Mouse (Mus musculus): ENCODE data around the gene Eif1ad.
A peak's percentile ranks its signal among the peaks of the same experiment; 100 is the strongest.
"Not testable (repeated sequence)": the region's sequence is repeated elsewhere in the genome, so short reads cannot be mapped to it uniquely, and the experiment has no call there.

Gene Eif1ad

GRCm38 (mm10) chr19:5374748-5375147 lies 8.2 kb downstream of the Eif1ad start:
- no peak for DNase-seq (ENCODE audit: low read depth, low spot score)

GRCm38 (mm10) chr19:5377446-5377845 lies 10.9 kb downstream of the Eif1ad start:
- DNase-seq (ENCODE audit: low read depth, low spot score): no peak

- DNase-seq (ENCODE audit: low read depth, low spot score): no peak
These were observed 16.8 kb downstream of the Eif1ad start for GRCm38 (mm10) chr19:5383326-5383725.

GRCm38 (mm10) chr19:5384715-5385114 lies 18.2 kb downstream of the Eif1ad start:
- DNase-seq (ENCODE audit: low read depth, low spot score): no peak

GRCm38 (mm10) chr19:5388011-5388441 lies 21.5 kb downstream of the Eif1ad start:
- DNase-seq (ENCODE audit: low read depth, low spot score): no peak

GRCm38 (mm10) chr19:5388588-5389242 lies 22.2 kb downstream of the Eif1ad start, which contains the start of gene Sart1:
Gene Sart1, minus strand, starts transcription at chr19:5388703.
- peak; percentile 94 for DNase-seq (ENCODE audit: low read depth, low spot score)

GRCm38 (mm10) chr19:5389647-5390046 lies 23.1 kb downstream of the Eif1ad start:
- DNase-seq (ENCODE audit: low read depth, low spot score): no peak

- DNase-seq (ENCODE audit: low read depth, low spot score): no peak
These were observed 23.9 kb downstream of the Eif1ad start for GRCm38 (mm10) chr19:5390416-5390815.

- no peak for DNase-seq (ENCODE audit: low read depth, low spot score)
These were observed 26.4 kb downstream of the Eif1ad start for GRCm38 (mm10) chr19:5392892-5393291.

- DNase-seq (ENCODE audit: low read depth, low spot score): no peak
These were observed 27.6 kb downstream of the Eif1ad start for GRCm38 (mm10) chr19:5394168-5394567.

GRCm38 (mm10) chr19:5395371-5395770 lies 28.8 kb downstream of the Eif1ad start:
- no peak for DNase-seq (ENCODE audit: low read depth, low spot score)

GRCm38 (mm10) chr19:5401073-5401472 lies 34.5 kb downstream of the Eif1ad start:
- not testable (repeated sequence) for DNase-seq (ENCODE audit: low read depth, low spot score)

GRCm38 (mm10) chr19:5402293-5402692 lies 35.8 kb downstream of the Eif1ad start, which contains the start of gene Tsga10ip:
Gene Tsga10ip, minus strand, starts transcription at chr19:5402526.
- DNase-seq (ENCODE audit: low read depth, low spot score): no peak

- no peak for DNase-seq (ENCODE audit: low read depth, low spot score)
These were observed 39.4 kb downstream of the Eif1ad start for GRCm38 (mm10) chr19:5405924-5406323.

GRCm38 (mm10) chr19:5406531-5407126 lies 40.1 kb downstream of the Eif1ad start:
- peak; percentile 33 for DNase-seq (ENCODE audit: low read depth, low spot score)

GRCm38 (mm10) chr19:5407133-5407532 lies 40.6 kb downstream of the Eif1ad start:
- peak; percentile 58 for DNase-seq (ENCODE audit: low read depth, low spot score)

- no peak for DNase-seq (ENCODE audit: low read depth, low spot score)
These were observed 41.8 kb downstream of the Eif1ad start for GRCm38 (mm10) chr19:5408057-5409001.

GRCm38 (mm10) chr19:5409068-5409467 lies 42.5 kb downstream of the Eif1ad start:
- DNase-seq (ENCODE audit: low read depth, low spot score): no peak

GRCm38 (mm10) chr19:5410641-5411040 lies 44.1 kb downstream of the Eif1ad start:
- no peak for DNase-seq (ENCODE audit: low read depth, low spot score)

- DNase-seq (ENCODE audit: low read depth, low spot score): no peak
These were observed 45.4 kb downstream of the Eif1ad start for GRCm38 (mm10) chr19:5411961-5412360.

GRCm38 (mm10) chr19:5413840-5414239 lies 47.3 kb downstream of the Eif1ad start:
- DNase-seq (ENCODE audit: low read depth, low spot score): no peak

- no peak for DNase-seq (ENCODE audit: low read depth, low spot score)
These were observed 48.0 kb downstream of the Eif1ad start for GRCm38 (mm10) chr19:5414534-5414957.

Data from retina, postnatal 7 days (tissue).